Mouse (Mus musculus): ENCODE measurements around the gene Cenps. TPM values are rescaled to one million over a fixed set of nuclear protein-coding genes. Genes with fewer than 3 reads are reported as not detected.

Cenps gene
- polyA plus RNA-seq, 1 experiment, result 32.5 TPM

DNA sequence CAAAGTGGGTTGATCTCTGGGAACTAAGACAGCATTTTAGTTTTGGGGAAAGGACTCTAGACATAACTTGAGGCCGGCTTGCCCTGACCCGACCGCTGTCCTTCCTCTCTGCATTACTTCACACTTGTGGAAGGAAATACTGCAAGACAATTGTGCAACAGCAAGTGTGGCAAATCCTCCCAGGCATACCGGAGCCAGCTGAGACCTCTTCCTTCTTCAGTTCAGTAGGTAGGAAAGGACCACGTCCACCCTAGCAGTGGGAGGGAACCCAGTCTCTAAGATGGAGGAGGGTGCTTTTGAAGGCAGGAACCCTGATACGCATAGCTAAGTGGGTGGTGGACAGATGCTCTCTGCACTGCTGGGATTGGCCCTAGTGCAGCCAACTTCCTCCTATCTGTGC, 18.3 kb upstream of the Cenps start:
- H3K4me3 ChIP-seq (ENCODE audit: insufficient read depth, poor library complexity, severe bottlenecking), result no peak overlapping the region
- TF ChIP-seq MYOG (IDR thresholded peaks at IDR 0.05; ENCODE audit: control insufficient read depth, extremely low read depth, insufficient read length), result no peak
- TF ChIP-seq CEBPB (IDR thresholded peaks at IDR 0.05; ENCODE audit: low read depth), result no peak
- TF ChIP-seq MAX (IDR thresholded peaks at IDR 0.05), result no peak
- TF ChIP-seq USF1 (IDR thresholded peaks at IDR 0.05; ENCODE audit: low read depth), result no peak
- no peak for TF ChIP-seq CTCF (IDR thresholded peaks at IDR 0.05; ENCODE audit: control insufficient read depth, insufficient read depth, insufficient read length)
- no peak for TF ChIP-seq MYOD1 (IDR thresholded peaks at IDR 0.05; ENCODE audit: control insufficient read depth, insufficient read length, low read depth)
- peaks cover 12% of the 10 kb centered on the region for H3K79me2 ChIP-seq (ENCODE audit: control insufficient read depth, insufficient read depth)
- H3K36me3 ChIP-seq (ENCODE audit: control insufficient read depth, insufficient read depth), result peaks cover 97% of the 10 kb centered on the region
- H3ac ChIP-seq (ENCODE audit: control insufficient read depth, insufficient read length, low read depth), result no peak overlapping the region
- no peaks in the 10 kb centered on the region for H3K27me3 ChIP-seq (ENCODE audit: control insufficient read depth, insufficient read depth, insufficient read length)
- H3K79me3 ChIP-seq (ENCODE audit: low read depth), result peaks cover 12% of the 10 kb centered on the region

DNA sequence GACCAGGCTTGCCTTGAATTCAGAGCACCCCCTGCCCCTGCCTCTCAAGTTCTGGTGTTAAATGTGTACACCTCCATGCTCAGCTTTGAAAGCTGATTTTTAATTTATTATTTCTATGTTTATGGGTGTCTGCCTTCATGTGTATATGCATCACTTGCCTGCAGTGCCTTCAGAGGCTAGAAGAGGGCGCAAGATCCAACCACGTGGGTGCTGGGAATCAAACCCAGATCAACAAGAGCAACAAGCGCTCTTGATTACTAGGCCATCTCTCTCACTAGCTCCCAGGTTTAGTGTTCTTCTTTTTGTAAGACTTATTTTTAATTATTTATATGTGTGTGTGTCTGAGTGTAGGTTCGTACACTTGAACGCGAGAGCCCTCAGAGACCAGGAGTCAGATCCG, 17.4 kb upstream of the Cenps start:
- Histone ChIP-seq H3K4me3 (ENCODE audit: insufficient read depth, poor library complexity, severe bottlenecking) (no peak overlapping the region), H3ac (ENCODE audit: control insufficient read depth, insufficient read length, low read depth) (no peak overlapping the region), H3K36me3 (ENCODE audit: control insufficient read depth, insufficient read depth) (peaks cover 97% of the 10 kb centered on the region), H3K27me3 (ENCODE audit: control insufficient read depth, insufficient read depth, insufficient read length) (no peaks in the 10 kb centered on the region), H3K79me3 (ENCODE audit: low read depth) (peaks cover 8% of the 10 kb centered on the region), H3K79me2 (ENCODE audit: control insufficient read depth, insufficient read depth) (peaks cover 12% of the 10 kb centered on the region)
- no peak for TF ChIP-seq USF1 (IDR thresholded peaks at IDR 0.05; ENCODE audit: low read depth)

DNA sequence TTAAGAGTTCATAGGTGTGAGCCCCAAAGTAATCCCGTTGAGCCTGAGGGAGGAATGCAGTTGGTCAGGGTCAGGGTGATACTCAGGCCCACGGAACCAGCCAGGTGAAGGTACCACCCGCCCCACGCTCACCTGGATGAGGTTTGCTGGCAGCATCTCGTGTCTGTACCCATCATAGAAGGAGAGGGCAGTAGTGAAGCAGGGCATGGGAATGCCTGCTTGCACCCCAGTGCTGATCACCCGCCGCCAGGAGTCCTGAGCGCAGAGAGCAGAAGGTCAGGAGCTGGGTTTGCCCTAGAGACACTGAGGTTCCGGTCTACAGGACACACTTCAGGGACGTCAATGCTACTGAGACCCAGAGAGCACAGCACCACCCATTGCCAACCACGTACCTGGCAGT, 13.3 kb upstream of the Cenps start:
- H3K36me3 ChIP-seq (ENCODE audit: control insufficient read depth, insufficient read depth), result peaks cover 64% of the 10 kb centered on the region
- no peak overlapping the region for H3K4me3 ChIP-seq (ENCODE audit: insufficient read depth, poor library complexity, severe bottlenecking)
- no peaks in the 10 kb centered on the region for H3K79me2 ChIP-seq (ENCODE audit: control insufficient read depth, insufficient read depth)
- H3K27me3 ChIP-seq (ENCODE audit: control insufficient read depth, insufficient read depth, insufficient read length), result no peaks in the 10 kb centered on the region
- H3ac ChIP-seq (ENCODE audit: control insufficient read depth, insufficient read length, low read depth), result no peak overlapping the region
- no peaks in the 10 kb centered on the region for H3K79me3 ChIP-seq (ENCODE audit: low read depth)
- no peak for TF ChIP-seq CEBPB (IDR thresholded peaks at IDR 0.05; ENCODE audit: low read depth)
- no peak for TF ChIP-seq MAX (IDR thresholded peaks at IDR 0.05)
- TF ChIP-seq FOSL1 (IDR thresholded peaks at IDR 0.05; ENCODE audit: insufficient read depth, low read length, poor library complexity, severe bottlenecking), result no peak
- TF ChIP-seq CTCF (IDR thresholded peaks at IDR 0.05; ENCODE audit: control insufficient read depth, insufficient read depth, insufficient read length), result no peak
- no peak for TF ChIP-seq USF1 (IDR thresholded peaks at IDR 0.05; ENCODE audit: low read depth)
- TF ChIP-seq MYOG (IDR thresholded peaks at IDR 0.05; ENCODE audit: control insufficient read depth, extremely low read depth, insufficient read length), result no peak
- no peak for TF ChIP-seq MYOD1 (IDR thresholded peaks at IDR 0.05; ENCODE audit: control insufficient read depth, insufficient read length, low read depth)

DNA sequence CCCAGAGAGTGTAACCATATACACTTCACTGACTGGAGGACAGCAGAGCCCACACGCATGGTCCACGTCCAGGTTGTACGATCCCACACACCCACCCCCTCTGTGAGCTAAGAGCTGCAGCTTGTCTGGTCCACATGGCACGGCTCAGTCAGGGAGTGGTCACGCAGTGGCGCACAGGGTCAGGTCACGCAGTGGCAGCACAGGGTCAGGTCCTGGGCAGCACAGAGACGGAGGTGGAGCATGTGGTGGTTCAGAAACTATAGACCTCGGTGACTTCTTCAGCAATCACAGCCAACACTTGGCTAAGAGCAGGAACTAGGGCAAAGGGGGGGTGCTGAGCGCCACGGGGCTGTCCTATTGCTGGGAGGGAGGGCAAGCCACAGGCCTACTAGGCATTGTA, 12.8 kb upstream of the Cenps start:
- Histone ChIP-seq H3K79me3 (ENCODE audit: low read depth) (no peaks in the 10 kb centered on the region), H3K4me3 (ENCODE audit: insufficient read depth, poor library complexity, severe bottlenecking) (no peak overlapping the region), H3ac (ENCODE audit: control insufficient read depth, insufficient read length, low read depth) (no peak overlapping the region), H3K79me2 (ENCODE audit: control insufficient read depth, insufficient read depth) (no peaks in the 10 kb centered on the region), H3K36me3 (ENCODE audit: control insufficient read depth, insufficient read depth) (peaks cover 59% of the 10 kb centered on the region), H3K27me3 (ENCODE audit: control insufficient read depth, insufficient read depth, insufficient read length) (no peaks in the 10 kb centered on the region)
- no peak for TF ChIP-seq CTCF (IDR thresholded peaks at IDR 0.05; ENCODE audit: control insufficient read depth, insufficient read depth, insufficient read length)
- no peak for TF ChIP-seq FOSL1 (IDR thresholded peaks at IDR 0.05; ENCODE audit: insufficient read depth, low read length, poor library complexity, severe bottlenecking)
- no peak for TF ChIP-seq USF1 (IDR thresholded peaks at IDR 0.05; ENCODE audit: low read depth)
- no peak for TF ChIP-seq MAX (IDR thresholded peaks at IDR 0.05)

DNA sequence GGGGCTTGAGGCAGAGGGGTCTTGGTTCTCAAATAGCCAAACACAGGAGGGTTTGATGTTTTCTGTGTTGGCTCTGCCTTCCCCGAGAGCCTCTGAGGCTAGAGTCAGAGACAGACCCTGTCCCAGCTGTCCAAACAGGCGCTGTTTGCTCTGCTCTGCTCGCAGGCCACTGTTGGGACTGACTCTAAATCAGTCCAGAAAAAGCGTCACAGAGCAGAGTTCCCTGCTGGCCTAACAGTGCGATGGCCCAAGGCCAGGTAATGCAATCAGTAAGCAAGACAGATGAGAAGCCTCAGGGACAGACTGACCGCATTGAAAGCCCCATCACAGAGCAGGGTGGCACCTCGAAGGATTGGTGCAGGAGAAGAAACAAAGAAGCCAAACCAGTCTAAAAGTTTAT, 12.2 kb upstream of the Cenps start:
- TF ChIP-seq CTCF (IDR thresholded peaks at IDR 0.05; ENCODE audit: control insufficient read depth, insufficient read depth, insufficient read length) (no peak), FOSL1 (IDR thresholded peaks at IDR 0.05; ENCODE audit: insufficient read depth, low read length, poor library complexity, severe bottlenecking) (no peak), MYOD1 (IDR thresholded peaks at IDR 0.05; ENCODE audit: control insufficient read depth, insufficient read length, low read depth) (no peak), MAX (IDR thresholded peaks at IDR 0.05) (no peak), CEBPB (IDR thresholded peaks at IDR 0.05; ENCODE audit: low read depth) (no peak), MYOG (IDR thresholded peaks at IDR 0.05; ENCODE audit: control insufficient read depth, extremely low read depth, insufficient read length) (no peak), USF1 (IDR thresholded peaks at IDR 0.05; ENCODE audit: low read depth) (no peak)
- Histone ChIP-seq H3K36me3 (ENCODE audit: control insufficient read depth, insufficient read depth) (peaks cover 53% of the 10 kb centered on the region), H3K79me2 (ENCODE audit: control insufficient read depth, insufficient read depth) (no peaks in the 10 kb centered on the region), H3K79me3 (ENCODE audit: low read depth) (no peaks in the 10 kb centered on the region), H3K4me3 (ENCODE audit: insufficient read depth, poor library complexity, severe bottlenecking) (no peak overlapping the region), H3ac (ENCODE audit: control insufficient read depth, insufficient read length, low read depth) (no peak overlapping the region), H3K27me3 (ENCODE audit: control insufficient read depth, insufficient read depth, insufficient read length) (no peaks in the 10 kb centered on the region)

DNA sequence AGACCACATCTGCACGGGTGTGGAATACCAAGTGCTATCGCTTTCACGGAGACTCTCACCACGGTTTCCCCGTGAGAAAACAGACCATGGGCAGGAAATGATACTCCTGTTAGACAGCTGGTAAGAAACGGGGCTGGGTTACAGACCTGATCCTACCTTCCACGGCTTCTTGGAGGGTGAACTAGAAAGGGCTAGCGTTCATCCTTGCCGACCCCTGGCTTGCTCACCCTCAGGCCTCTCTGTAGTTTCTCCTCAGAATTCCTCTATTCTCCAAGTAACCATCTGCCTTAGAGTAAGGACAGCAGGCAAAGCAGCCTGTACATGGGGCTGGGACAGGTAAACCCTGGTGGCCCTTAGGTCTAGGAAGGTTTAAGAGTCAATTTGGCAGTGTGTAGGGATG, 11.8 kb upstream of the Cenps start:
- H3ac ChIP-seq (ENCODE audit: control insufficient read depth, insufficient read length, low read depth), result no peak overlapping the region
- H3K27me3 ChIP-seq (ENCODE audit: control insufficient read depth, insufficient read depth, insufficient read length), result no peaks in the 10 kb centered on the region
- TF ChIP-seq MAX (IDR thresholded peaks at IDR 0.05), result no peak
- no peak for TF ChIP-seq CTCF (IDR thresholded peaks at IDR 0.05; ENCODE audit: control insufficient read depth, insufficient read depth, insufficient read length)
- TF ChIP-seq MYOD1 (IDR thresholded peaks at IDR 0.05; ENCODE audit: control insufficient read depth, insufficient read length, low read depth), result no peak
- TF ChIP-seq MYOG (IDR thresholded peaks at IDR 0.05; ENCODE audit: control insufficient read depth, extremely low read depth, insufficient read length), result no peak
- no peak for TF ChIP-seq FOSL1 (IDR thresholded peaks at IDR 0.05; ENCODE audit: insufficient read depth, low read length, poor library complexity, severe bottlenecking)
- TF ChIP-seq CEBPB (IDR thresholded peaks at IDR 0.05; ENCODE audit: low read depth), result no peak
- TF ChIP-seq USF1 (IDR thresholded peaks at IDR 0.05; ENCODE audit: low read depth), result no peak
- no peak overlapping the region for H3K4me3 ChIP-seq (ENCODE audit: insufficient read depth, poor library complexity, severe bottlenecking)
- peaks cover 49% of the 10 kb centered on the region for H3K36me3 ChIP-seq (ENCODE audit: control insufficient read depth, insufficient read depth)
- no peaks in the 10 kb centered on the region for H3K79me2 ChIP-seq (ENCODE audit: control insufficient read depth, insufficient read depth)
- no peaks in the 10 kb centered on the region for H3K79me3 ChIP-seq (ENCODE audit: low read depth)

Measured in C2C12 (cell line).